Mouse (Mus musculus) megakaryocyte, embryonic 14.5 days (primary cell): ENCODE measurements around the gene Pcif1.

Experiments
- FLI1 ChIP-seq: IDR thresholded peaks from 2 replicates; pipeline ENCODE4 v1.6.1; 2012; ENCODE audit warnings: low read length, inconsistent platforms, mixed read lengths
- GATA1 ChIP-seq: IDR thresholded peaks from 3 replicates; pipeline ENCODE4 v1.6.1; 2012; ENCODE audit warnings: mixed read lengths, low read length, inconsistent platforms, borderline replicate concordance

DNA sequence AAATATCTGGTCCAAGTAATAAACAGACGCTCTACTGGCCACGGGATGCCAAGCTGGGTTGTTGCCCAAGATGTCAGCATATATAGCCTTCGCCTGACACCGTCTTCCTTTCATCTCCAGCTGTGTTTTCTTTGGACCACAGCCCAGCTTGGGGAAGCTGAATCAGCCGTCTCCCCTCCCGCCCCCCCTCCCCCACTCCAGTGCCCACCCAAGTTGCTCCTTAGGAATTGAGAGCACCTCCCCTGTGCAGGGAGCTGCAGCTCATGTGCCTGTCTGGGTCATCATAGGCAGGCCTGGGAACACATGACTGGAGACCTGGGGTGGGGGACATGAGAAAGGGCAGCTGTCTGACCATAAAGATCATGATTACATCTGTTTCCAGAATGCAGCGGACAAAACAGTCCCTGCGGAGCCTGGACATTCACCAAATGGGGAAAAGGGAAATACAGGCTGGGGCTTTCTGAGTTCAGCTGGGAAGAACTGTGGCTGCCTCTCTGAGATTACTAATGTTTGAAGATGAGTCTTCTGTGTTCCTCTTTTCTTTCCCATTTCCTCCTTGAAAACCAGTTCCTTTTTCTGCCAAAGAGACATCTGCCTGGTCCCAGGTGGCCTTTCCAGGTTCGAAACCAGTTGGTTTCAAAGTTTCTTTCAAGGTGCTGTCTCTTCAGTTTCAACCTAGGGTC is 16.8 kb upstream of the Pcif1 start:
- TF ChIP-seq GATA1 = no peak
- TF ChIP-seq FLI1 = no peak
